Mouse (Mus musculus): ENCODE measurements around the gene Glyat.
"Not testable (repeated sequence)": the region's sequence is repeated elsewhere in the genome, so short reads cannot be mapped to it uniquely, and the experiment has no call there.

The Glyat gene

DNA sequence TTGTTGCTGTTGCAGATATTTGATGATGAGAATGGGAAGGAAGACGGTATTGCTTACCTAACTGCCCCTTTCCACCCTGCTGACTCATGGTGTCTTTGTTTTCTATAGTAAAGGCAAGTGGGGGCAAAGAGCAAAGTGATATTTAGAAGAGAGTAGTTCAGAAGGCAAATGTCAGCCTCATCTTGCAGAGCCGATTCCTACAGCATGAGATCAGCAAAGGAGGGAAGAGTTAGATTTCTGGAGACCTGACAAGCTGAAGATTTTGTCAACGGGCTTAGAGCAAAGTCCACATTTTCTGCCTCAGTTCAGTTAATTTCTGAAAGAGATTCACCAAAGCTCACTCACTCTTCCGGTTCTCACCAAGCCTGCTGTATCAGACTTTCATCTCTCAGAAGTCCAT is at the start of gene Glyat:
Gene Glyat (plus strand): TSS at position 133 of the 400 bp plus-strand sequence.
- DNase-seq (ENCODE audit: low spot score) = no peak

- no peak for DNase-seq (ENCODE audit: low spot score)
Observed at GRCm38 (mm10) chr19:12585310-12585709, 47.8 kb upstream of the Glyat start.

DNA sequence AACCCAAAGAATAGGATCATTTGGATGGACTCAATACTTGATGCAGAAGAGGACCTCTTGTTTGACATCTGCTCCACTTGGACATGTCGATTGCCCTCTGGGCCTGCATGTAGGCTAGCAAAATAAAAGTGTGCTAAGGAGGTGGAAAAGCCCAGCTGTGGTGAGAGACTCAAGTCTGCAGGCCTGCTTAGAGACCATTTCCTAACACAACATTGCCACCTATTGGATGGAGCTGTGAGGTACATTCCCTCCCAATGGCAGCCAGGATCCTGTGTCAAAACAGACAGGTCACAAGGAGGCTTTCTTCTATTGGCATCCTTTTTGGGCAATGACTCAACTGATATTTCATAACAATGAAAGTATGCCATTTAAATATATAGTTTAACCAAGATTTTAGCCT is 41.2 kb upstream of the Glyat start:
- DNase-seq (ENCODE audit: low spot score) = peak; percentile 75

- DNase-seq (ENCODE audit: low spot score) = no peak
Observed at GRCm38 (mm10) chr19:12595135-12595529, 38.0 kb upstream of the Glyat start.

- DNase-seq (ENCODE audit: low spot score) = peak; percentile 40
Observed at GRCm38 (mm10) chr19:12595530-12596289, 37.4 kb upstream of the Glyat start.

DNA sequence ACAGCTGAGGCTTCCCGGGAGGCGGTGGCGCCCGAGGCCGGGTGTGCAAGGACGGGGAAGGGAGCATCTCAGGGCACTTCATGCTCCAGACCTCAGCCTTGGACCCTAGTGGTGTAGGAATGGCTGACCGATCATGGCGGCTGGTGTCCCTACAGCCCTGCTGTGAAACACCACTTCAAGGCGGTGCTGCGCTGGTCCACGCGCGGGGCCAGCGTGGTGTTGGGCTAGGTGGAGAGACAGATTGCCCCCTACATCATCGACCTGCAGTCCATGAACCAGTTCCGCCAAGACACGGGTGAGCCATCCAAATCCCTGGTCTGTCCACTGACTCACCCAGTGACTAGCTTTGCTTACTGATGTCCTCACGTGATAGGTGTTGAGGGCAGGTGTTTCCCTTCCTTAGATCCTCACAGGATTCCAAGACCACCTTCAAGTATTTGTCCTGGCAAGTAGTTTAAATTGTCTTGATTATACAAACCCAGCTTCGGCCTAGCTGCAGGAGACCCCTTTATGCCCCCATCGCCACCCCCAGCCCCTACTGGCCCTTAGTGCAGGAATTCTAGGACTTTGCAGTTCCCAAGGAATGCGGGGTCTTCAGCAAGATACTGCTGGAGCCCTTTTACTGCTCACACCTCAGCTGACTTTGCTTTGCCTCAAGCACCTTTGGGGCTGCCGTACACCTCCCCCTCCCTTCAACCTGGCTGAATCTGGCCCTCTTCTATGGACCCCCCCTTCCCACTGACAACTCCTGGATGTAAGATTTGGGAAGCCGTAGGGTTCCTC is 36.6 kb upstream of the Glyat start:
- no peak for DNase-seq (ENCODE audit: low spot score)

DNA sequence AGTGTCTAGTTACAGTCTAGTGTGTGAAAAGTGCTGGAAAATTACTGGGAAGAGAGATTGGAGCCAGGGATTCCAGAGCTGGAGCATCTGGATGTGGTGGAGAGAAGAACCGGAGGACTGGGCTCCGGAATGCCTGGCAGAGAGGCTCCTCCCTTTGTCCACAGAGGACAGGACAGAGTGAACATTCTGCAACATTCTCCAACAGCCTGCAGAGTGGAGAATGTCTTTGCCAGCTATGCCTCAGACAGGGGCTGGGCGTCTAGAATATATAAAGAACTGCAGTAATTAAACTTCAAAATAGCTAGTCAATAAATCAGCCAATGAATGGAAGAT is 36.1 kb upstream of the Glyat start:
- DNase-seq (ENCODE audit: low spot score) = no peak

DNA sequence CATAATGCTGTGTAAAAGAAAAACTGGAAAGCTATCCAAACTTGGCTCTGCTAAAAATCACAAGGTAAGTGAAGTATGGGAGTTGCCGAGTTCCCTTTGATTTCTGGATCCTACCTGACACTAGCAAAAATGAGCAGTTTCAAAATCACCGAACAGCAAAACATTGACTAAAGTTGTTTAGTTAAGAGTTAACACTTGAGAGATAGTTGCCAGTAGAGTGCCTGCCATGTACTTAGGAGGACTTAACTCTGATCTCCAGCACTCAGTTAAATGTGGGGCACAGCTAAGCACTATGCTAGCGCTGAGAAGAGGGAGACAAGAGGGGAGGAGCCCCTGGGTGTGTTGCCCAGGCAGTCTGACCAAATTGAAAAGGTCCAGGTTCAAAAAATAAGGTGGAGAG is 34.4 kb upstream of the Glyat start:
- no peak for DNase-seq (ENCODE audit: low spot score)

GRCm38 (mm10) chr19:12599674-12600073 is 33.4 kb upstream of the Glyat start, which contains the start of gene Gm4952:
TSS of gene Gm4952 (plus strand) at chr19:12599974.
- DNase-seq (ENCODE audit: low spot score) = no peak

- DNase-seq (ENCODE audit: low spot score) = no peak
Observed at GRCm38 (mm10) chr19:12600684-12601480, 32.2 kb upstream of the Glyat start.

DNA sequence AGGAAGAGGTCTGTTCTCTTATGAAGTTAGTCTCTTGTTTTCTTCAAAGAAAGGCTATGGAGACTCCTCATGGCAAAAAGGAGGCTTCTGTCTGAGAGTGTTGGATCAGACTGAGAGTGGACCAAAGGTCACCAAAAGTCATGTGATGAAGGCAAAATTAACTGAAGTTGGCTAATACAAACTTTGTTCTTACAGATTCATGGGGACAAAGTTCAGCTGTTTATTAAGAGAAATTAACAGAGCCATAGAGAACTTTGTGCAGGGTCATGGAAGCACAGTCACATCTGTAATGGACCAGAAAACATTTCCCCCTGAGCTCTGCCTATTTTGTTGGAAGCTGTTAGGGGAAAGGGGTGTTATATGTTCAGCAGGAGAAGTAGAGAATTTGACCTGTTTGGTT is 24.8 kb upstream of the Glyat start:
- no peak for DNase-seq (ENCODE audit: low spot score)

DNA sequence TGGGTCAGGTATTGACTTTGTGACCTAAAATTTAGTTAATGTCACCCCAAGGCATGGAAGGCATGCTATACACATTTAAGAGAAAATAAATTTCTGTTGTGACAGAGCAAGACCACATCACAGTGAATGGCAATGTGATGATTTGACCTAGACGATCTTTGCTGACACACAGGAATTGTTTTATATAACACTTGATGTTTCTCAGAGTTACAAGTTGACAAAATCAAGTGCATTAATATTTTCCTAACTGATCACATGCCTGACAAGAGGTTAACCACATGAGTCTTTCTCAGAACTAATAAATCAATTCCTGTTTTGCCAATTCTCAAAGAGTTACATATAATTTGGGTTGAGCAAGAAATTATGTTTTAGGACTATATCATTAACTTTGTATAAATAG is 19.5 kb upstream of the Glyat start:
- no peak for DNase-seq (ENCODE audit: low spot score)

- no peak for DNase-seq (ENCODE audit: low spot score)
Observed at GRCm38 (mm10) chr19:12634259-12634658, 1.2 kb downstream of the Glyat start.

GRCm38 (mm10) chr19:12634963-12635362 is 1.9 kb downstream of the Glyat start:
- DNase-seq (ENCODE audit: low spot score) = no peak

DNA sequence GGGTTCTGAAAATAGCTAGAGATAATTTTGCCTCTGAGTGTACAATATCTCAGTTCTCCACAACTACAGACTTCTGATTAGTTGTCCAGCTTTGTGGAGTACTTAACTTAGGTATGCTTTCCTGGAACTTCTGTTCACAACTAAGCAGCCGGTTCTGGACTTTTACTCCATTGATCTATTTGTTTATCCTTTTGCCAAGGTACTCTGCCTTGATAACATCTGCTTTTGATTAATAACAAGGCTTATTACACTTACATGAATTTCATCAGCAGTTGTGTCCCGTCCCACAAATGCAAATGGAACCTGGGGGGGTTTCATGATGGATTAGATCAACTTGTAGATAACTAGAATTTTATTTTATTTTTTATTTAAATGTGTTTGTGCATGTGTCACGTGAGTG is 3.8 kb downstream of the Glyat start:
- no peak for DNase-seq (ENCODE audit: low spot score)

- DNase-seq (ENCODE audit: low spot score) = no peak
Observed at GRCm38 (mm10) chr19:12638049-12638448, 4.9 kb downstream of the Glyat start.

DNA sequence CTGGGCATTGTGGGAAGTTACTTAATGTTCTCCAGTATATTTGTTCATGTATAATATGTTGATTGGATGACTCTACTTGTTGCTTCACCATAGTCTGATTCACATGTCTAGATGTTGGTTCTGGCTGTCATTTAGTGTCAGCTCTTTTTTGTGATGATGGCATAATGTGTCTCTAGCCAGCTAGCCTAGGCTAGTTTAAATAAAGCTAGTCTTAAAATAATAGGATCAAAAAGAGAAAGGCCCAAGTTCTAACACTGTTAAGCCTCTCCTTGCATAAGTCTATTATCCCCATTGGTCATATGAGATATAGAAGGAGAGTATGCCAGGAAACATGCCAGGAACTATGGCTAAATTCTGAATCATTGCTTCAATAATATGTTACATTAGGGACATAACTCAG is 16.4 kb downstream of the Glyat start:
- no peak for DNase-seq (ENCODE audit: low spot score)

- DNase-seq (ENCODE audit: low spot score) = no peak
Observed at GRCm38 (mm10) chr19:12666156-12666555, 33.0 kb downstream of the Glyat start.

DNA sequence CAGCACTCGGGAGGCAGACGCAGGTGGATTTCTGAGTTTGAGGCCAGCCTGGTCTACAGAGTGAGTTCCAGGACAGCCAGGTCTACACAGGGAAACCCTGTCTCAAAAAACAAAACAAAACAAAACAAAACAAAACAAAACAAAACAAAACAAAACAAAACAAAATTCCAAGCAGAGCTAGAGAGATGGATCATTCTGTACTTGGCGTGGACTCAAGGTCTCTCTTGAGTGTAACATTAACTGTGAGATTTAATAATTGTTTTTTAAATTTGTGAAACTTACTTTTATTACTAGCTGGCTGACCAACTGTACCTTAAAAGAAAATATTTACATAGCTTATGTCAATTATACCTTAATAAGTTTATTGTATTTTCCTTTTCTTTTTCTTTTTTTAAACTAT is 35.5 kb downstream of the Glyat start:
- not testable (repeated sequence) for DNase-seq (ENCODE audit: low spot score)

DNA sequence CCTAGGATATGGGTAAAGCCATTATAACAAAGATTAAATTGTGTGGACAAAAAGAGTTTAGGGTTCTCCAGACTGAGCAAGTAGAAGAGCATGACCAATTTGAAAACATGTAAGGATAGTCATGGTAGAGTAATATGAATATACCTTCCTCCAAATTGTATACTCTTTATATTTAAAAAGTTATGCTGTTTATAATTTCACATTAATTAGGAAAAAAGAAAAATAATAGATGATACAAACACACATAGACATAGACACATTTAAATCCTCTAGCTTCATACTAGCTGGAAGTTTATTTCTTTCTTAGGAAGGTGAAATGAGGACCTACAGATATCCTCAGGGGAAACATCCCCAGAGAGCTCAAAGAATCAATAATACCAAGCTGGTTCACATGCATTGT is 37.0 kb downstream of the Glyat start, which contains the start of gene Olfr1442:
Gene Olfr1442 (plus strand): TSS at position 301 of the 400 bp plus-strand sequence.
- DNase-seq (ENCODE audit: low spot score) = no peak

DNA sequence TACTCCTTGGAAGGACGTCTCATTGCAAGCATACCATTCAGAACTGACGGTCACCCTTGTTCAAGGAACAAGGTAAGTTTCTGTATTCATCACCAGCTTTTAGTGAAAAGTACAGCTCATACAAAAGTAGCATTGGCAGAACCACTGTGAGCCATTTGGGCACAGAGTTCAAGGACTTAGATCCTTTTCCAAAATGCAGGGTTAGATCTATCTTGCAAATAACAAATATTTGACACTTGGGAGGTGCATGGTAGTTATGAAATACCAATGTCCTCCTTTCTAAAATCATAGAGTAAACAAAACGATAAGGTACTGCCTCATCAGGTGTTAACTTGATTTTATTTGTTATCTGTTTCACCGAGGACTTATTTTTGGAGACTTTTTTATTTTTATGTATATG is 37.9 kb downstream of the Glyat start:
- no peak for DNase-seq (ENCODE audit: low spot score)

- no peak for DNase-seq (ENCODE audit: low spot score)
Observed at GRCm38 (mm10) chr19:12677812-12678211, 44.7 kb downstream of the Glyat start, which contains the start of gene Olfr1443. TSS of gene Olfr1443 (plus strand) at chr19:12678112.

- DNase-seq (ENCODE audit: low spot score) = no peak
Observed at GRCm38 (mm10) chr19:12684638-12685037, 51.5 kb downstream of the Glyat start.
